Mouse (Mus musculus) telencephalon, adult 2 months (tissue): ENCODE measurements around the gene Abtb2.
A peak's percentile ranks its signal among the peaks of the same experiment; 100 is the strongest.

Experiments used
- DNase-seq: peaks from one replicate; pipeline ENCODE4 v3.0.0-alpha.2; 2011; ENCODE audit warnings: low read depth, low spot score

The Abtb2 gene

GRCm38 (mm10) chr2:103613865-103614264, 47.8 kb downstream of the Abtb2 start:
- no peak for DNase-seq

DNA sequence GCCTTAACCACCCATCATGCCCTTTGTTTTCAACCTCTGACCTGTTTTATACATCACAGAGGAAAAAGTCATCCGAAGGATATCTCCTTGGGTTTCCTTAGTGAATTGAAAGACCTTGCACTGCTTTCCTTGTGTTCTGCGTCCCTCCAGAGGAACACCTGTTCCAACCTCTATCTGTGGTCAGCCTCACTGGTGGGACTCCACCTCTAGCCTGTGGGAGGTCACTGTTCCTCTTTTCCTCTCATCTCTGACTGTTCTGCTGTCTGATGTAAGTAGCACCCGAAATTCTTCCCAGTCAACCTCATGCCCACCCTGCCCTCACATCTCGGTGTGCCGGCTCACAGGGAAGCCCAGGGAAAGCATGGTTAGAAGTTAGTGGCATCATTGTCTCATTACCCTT, 48.9 kb downstream of the Abtb2 start:
- DNase-seq, result no peak

DNA sequence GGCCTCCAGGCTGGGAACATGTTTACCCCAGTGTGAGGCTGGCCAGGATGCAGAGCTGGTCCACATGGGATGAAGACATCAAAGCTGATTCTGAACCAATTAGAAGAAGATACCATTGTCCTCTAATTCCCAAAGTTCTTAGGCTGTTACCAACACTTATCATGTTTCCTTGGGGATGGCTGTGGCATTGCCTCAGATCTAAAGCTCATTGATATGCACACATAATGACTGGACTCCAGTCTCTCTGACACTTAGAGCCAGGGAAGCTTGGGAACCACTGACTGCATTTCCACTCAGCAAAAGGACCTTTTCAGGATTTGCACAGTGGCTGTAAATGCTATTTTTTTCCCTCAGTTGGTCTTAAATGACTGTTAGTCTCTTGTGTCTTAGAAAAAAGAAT, 52.3 kb downstream of the Abtb2 start:
- DNase-seq, result no peak

DNA sequence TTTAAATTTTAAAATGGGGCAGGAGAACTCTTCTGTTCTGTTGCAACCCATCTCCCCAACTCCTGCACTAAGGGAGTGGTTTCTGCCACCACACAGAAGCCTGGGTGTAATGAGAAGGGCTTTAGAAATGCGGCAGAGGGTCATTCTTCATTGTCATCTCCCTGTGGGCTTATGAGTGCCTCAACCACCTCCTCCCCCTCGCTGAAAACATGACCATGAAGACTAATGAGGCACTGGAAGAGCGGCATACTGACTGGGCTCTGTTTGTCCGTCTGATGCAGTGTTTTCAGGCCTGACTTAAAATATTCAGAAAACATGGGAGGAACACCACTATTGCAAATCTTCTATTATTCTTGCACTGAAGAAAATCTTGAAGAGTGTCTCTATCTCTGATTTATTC, 56.8 kb downstream of the Abtb2 start:
- DNase-seq, result no peak

DNA sequence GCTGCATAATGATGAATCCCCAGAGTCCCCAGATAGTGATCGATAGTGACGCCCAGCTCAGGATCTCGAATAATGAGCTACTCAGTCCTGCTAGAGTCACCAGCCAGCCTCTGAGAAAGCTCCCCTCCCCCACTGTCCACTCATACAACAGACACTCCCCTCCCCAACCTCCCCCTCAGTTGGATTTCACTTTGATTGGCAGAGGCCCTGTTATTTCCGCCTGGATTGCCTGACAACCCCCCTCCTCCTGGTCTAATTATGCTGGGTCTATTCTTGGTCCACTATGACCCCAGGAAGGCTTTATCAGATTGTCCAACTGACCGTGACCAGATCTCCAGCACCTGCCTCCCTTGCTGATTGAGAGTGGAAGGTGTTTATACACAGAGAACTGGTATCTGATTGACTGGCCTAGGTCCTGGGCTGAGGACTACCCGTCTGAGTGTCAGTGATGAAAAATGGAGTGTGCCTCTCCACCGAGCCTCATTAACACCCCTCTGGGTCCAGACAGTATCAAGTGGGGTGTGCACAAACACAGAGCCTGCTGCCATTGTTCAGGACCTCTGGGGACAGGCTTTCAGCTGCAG, 59.3 kb downstream of the Abtb2 start:
- no peak for DNase-seq

- no peak for DNase-seq
These were observed 61.0 kb downstream of the Abtb2 start for GRCm38 (mm10) chr2:103627101-103627500.

GRCm38 (mm10) chr2:103629956-103630355, 63.8 kb downstream of the Abtb2 start:
- no peak for DNase-seq

- DNase-seq, result no peak
These were observed 65.2 kb downstream of the Abtb2 start for GRCm38 (mm10) chr2:103631293-103631717.

GRCm38 (mm10) chr2:103632136-103632925, 66.2 kb downstream of the Abtb2 start:
- no peak for DNase-seq

GRCm38 (mm10) chr2:103632926-103633250, 66.8 kb downstream of the Abtb2 start:
- DNase-seq, result no peak

DNA sequence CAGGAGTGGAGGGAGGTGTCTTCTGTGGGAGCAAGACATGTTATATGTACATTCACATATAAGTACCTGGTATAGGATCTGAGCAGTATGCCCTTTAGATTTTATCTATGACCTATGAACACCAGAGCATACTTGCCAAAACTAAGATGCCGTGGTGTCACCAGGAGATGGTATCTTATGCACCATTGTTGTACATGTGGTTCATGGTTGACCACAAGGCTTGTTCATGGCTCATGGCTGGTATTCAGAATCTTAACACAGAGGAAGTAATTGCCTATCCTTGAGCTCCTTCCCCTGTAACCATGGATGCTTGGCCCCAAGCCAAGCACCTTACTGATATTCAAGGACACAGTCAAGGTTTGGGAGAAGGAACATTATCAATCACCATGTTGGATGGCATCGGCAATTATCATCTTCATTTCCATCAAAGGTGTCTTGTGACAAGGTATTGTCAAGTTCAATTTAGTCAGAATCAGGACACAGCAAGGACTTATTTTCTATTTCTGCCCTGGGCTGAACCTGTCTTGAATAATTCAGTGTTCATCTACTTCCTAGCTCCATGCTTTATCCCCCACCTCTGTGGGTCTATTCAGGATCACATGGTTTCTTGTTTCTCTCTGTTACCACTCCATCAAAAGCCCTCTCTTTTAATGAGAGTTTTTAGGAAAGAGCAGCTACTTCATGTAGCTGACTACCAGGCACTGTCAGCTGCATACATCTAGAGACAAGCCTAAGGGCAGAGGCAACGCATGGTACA, 69.8 kb downstream of the Abtb2 start:
- no peak for DNase-seq

GRCm38 (mm10) chr2:103637385-103637784, 71.3 kb downstream of the Abtb2 start:
- DNase-seq, result no peak

GRCm38 (mm10) chr2:103637943-103638342, 71.8 kb downstream of the Abtb2 start:
- DNase-seq, result no peak

DNA sequence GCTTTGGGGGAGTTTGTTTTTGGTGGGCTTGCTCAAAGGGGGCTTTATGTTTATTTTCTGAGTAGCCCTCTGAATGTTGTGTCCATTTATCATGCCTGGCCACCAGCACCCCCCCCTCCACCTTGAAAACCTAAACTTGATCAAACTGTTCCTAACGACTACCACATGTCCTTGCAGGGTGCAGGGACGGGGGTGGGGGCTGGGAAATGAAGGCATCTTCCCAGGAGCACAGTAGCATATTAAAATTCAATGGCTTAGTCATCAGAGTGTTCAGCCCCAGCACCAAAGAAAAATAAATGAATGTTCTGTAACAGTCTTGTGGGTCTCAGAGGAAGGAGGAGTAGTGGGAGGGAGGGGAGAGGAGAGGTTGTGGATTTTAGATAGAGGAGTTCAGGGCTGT, 73.6 kb downstream of the Abtb2 start:
- DNase-seq, result no peak

DNA sequence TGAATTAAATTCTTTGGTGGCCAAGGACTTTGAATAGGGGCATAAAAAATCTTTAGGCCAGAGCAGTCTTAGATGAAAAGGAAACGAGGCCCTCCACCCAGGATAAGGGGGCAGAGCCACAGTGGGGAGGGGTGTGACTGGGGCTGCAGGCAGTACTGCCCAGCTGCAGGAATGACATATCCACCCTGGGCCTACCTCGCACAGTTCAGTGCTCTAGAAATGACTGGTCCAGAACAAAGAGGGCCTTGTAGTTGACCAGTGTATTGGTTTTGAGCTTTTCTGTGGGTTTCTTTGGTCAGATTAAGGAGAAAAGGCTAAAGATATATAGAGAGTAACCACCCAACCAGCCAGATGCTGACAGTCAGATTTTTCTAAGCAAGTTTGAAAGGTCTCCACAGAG, 74.8 kb downstream of the Abtb2 start:
- DNase-seq, result no peak

DNA sequence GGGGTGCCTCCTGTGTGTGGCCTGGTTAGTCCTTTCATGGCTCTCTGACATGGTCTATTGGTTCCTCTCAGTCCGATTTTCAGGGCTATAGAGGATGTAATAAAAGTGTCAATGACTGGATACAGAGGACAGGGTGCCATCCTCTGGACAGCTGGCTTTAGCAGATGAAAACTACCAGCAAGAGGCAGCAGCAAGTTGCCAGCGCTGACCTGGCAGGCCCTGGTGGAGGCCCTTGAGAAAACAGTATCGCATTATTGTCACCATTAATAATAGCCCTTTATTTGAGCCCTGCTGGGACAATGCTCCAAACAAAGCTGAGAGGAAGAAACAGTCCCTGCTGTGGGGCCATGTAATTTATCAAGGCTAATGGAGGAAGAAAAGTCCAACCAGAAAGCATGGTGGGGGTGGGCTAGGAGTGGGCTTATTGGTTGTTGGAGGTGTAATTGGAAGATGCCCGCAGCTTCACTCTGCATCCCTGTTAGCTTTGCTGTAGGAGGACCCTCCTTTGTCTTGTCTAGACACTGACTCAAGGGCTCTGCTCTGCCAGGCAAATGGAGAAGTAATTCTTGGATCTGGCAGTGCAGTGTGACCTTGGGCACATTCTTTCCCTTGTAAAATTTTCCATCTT, 77.6 kb downstream of the Abtb2 start:
- DNase-seq, result peak; percentile 60

- no peak for DNase-seq
These were observed 78.3 kb downstream of the Abtb2 start for GRCm38 (mm10) chr2:103644418-103644817.

GRCm38 (mm10) chr2:103650314-103650879, 84.3 kb downstream of the Abtb2 start:
- no peak for DNase-seq

DNA sequence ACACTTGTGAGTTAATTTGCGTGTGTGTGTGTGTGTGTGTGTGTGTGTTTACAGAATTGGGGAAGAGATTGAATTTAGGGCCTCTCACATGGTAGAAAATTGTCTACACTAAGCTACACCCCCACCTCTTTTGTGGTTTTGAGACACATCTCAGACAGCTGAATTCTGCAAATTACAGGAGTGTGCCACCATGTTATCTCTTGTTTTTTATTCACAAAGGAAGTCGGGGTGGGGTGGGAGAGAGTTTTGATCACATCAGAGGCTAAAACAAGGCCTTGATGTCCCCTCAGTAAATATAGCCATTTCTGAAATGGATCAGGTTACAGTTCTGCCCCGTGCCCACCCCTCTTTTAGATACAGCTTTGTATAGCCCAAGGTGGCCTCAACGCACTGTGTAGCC, 86.0 kb downstream of the Abtb2 start:
- DNase-seq, result no peak

GRCm38 (mm10) chr2:103655037-103655436, 88.9 kb downstream of the Abtb2 start:
- DNase-seq, result no peak

DNA sequence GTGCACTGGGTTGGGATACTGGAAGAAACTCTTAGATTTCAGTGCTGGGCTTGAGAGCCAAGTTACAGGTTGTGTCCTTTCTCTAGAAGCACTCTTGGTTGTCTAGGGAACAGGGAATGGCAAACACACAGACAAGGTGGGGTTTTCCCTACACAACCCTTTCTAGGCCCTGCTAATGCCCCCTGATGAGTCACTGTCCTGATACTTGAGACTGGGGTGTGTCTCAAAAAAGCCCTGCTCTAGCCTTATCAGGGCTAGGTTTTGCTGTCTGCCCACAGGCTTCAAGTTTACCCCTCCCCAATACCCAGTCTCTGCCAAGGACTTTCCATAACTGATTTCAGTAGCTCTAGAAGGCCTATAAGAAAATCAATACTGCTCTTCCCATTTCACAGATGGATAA, 89.9 kb downstream of the Abtb2 start:
- DNase-seq, result no peak

DNA sequence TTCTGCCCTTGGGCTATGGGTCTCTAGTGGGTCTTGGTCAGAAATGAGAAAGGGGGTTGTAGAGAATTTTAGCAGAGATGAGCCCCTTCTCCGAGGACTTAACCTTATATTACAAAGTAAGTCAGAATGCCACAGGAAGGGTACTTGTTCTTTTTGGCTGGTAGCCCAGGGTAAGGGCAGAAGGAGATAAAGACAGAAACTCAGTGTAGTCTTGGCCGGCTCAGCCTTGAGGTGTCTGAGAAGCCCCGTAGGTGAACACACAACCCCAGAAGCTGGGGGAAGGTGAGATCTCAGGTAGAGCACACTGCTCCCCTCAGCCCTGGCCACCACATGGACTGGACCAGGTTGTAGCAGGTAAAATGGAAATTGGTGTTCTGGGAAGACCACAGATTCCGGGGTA, 93.1 kb downstream of the Abtb2 start:
- DNase-seq, result no peak
